Mouse (Mus musculus) G1E (cell line): Measurements from ENCODE around the gene Rin3.

Experiments
- CTCF ChIP-seq: IDR thresholded peaks from 2 replicates; pipeline ENCODE4 v1.5.1; 2012; ENCODE audit warnings: low read depth, low read length, inconsistent platforms, mixed read lengths
- GATA2 ChIP-seq: IDR thresholded peaks from 2 replicates; pipeline ENCODE4 v1.6.1; 2012; ENCODE audit warnings: low read depth, low read length, inconsistent platforms, borderline replicate concordance

GRCm38 (mm10) chr12:102350997-102351396, 68.1 kb downstream of the Rin3 start:
- TF ChIP-seq GATA2 (no peak), CTCF (no peak)
